Mouse (Mus musculus) midbrain, embryonic 10.5 days (tissue): Measurements from ENCODE around the gene Plekhg2. TPM values are rescaled to one million over a fixed set of nuclear protein-coding genes. Genes with fewer than 3 reads are reported as not detected.

Source experiments
- DNase-seq: peaks from one replicate; pipeline ENCODE4 v3.0.0-alpha.2; 2017; ENCODE audit warnings: low spot score
- H3K27ac ChIP-seq: fragments of 300-500 bp; sonication (generic); replicated peaks from 2 replicates; pipeline ENCODE4 v1.5.1; 2016; ENCODE audit warnings: mild to moderate bottlenecking
- H3K27me3 ChIP-seq: fragments of 300-500 bp; sonication (generic); 2 replicates; pipeline ENCODE4 v1.6.1; 2016; ENCODE audit warnings: low read depth, mild to moderate bottlenecking; ENCODE audit not compliant: poor library complexity, severe bottlenecking
- H3K36me3 ChIP-seq: fragments of 300-500 bp; sonication (generic); 2 replicates; pipeline ENCODE4 v1.6.1; 2016; ENCODE audit warnings: mild to moderate bottlenecking, moderate library complexity
- H3K4me1 ChIP-seq: fragments of 300-500 bp; sonication (generic); 2 replicates; pipeline ENCODE4 v1.6.1; 2016
- H3K4me3 ChIP-seq: fragments of 300-500 bp; sonication (generic); 2 replicates; pipeline ENCODE4 v1.5.1; 2016; ENCODE audit warnings: mild to moderate bottlenecking, moderate library complexity
- H3K9me3 ChIP-seq: fragments of 300-500 bp; sonication (generic); replicated peaks from 2 replicates; pipeline ENCODE4 v1.6.1; 2016; ENCODE audit warnings: mild to moderate bottlenecking
- WGBS: fragments of 180-500 bp; shearing (Covaris S2); methylation state at CpG from one replicate; pipeline ENCODE4 v1.1.7; 2016; 5-methylcytosine and 5-hydroxymethylcytosine counted together
- polyA plus RNA-seq: library from polyadenylated mRNA; unstranded; fragments of >200 nt; fragmentation: Nextera tagmentation; extraction: Ambion mirVana; gene quantifications from 2 replicates; pipeline ENCODE4 v1.2.1, GENCODE M21; 2016

Plekhg2 gene
- polyA plus RNA-seq, 1 experiment from 2014 or later = 69.7 TPM

DNA sequence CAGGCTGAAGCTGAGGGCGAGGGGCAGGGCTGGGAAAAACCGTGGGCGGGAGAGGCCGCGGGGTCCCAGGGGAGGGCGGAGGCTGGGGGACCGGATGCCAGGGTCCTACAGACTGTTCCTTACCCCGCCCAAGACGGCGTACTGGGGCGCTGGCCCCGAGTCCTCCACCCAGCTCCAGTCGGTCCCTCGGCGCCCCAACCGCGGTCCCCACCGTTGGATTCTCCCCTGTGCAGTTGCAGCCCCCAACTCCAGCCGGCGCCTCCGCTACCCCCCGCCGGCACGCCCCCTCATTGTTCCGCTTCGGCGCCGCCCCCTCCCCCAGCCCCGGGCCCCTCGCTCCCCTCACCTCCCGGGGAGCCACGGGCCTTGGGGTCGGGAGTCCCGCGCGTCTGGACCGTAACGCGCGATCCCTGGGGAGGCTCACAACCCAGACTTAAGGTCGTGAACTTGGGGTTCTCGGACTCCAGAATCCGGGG, 847 bp downstream of the Plekhg2 start:
- Histone ChIP-seq H3K4me1 (peaks cover 52% of the 10 kb centered on the region), H3K9me3 (no peaks in the 10 kb centered on the region), H3K4me3 (peak overlapping the region; percentile 90), H3K27me3 (no peaks in the 10 kb centered on the region), H3K36me3 (peaks cover 41% of the 10 kb centered on the region), H3K27ac (peak overlapping the region; percentile 94)
- under 1% methylated on average over 43 of the region's 43 CpGs for WGBS
- DNase-seq = peak; percentile 71

DNA sequence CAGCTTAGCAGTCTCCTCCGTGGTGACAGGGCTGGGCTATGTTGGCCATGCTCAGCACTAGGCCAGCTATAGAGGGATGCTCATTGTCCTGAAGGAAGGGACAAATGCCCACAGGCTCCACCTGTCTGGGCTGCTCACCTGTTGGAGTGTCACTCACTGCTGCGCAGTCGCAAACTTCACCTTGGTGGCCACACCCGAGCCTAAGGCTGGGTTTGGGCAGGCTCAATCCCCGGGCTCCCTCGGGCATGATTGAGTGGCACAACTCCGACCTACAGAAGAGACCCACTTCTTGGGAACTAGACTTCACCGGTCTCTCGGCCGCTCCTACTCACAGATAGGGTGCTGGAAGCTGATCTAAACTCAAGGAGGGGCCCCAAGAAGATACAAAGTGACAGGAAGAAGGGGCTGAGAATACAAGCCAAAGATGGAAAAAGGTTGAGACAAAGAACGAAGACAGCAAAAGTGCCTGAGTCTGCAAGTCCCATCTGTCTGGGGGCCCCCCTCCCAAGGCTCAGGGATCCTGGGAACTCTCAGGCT, 1.4 kb downstream of the Plekhg2 start:
- Histone ChIP-seq H3K36me3 (peaks cover 46% of the 10 kb centered on the region), H3K27ac (peak overlapping the region; percentile 94), H3K9me3 (no peaks in the 10 kb centered on the region), H3K27me3 (no peaks in the 10 kb centered on the region), H3K4me3 (peak overlapping the region; percentile 90), H3K4me1 (peaks cover 47% of the 10 kb centered on the region)
- DNase-seq = no peak
- WGBS = 12% methylated on average over 11 of the region's 11 CpGs

DNA sequence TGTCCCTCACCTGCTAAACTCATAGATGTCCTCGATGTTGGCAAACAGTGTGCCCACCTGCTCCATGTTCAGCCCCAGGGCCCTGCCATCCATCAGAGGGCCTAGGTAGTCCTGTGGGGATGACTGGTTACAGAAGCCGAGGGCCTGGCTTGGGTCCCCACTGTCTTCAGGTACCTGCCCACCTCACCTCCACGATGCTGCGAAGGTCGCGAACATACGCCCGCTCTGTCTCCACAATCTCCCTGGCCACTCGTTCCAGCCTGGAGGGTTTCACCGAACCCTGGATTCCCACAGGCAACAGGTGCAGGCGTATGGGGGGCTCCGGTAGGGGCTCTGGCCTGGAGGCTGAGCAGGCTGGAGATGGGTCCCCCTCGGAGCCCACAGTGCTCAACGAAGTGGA, 2.3 kb downstream of the Plekhg2 start:
- H3K4me1 ChIP-seq = peaks cover 37% of the 10 kb centered on the region
- 95% methylated on average over 14 of the region's 14 CpGs for WGBS
- H3K4me3 ChIP-seq = peak overlapping the region; percentile 90
- no peaks in the 10 kb centered on the region for H3K9me3 ChIP-seq
- no peak for DNase-seq
- H3K27ac ChIP-seq = peak overlapping the region; percentile 94
- no peaks in the 10 kb centered on the region for H3K27me3 ChIP-seq
- H3K36me3 ChIP-seq = peaks cover 56% of the 10 kb centered on the region

DNA sequence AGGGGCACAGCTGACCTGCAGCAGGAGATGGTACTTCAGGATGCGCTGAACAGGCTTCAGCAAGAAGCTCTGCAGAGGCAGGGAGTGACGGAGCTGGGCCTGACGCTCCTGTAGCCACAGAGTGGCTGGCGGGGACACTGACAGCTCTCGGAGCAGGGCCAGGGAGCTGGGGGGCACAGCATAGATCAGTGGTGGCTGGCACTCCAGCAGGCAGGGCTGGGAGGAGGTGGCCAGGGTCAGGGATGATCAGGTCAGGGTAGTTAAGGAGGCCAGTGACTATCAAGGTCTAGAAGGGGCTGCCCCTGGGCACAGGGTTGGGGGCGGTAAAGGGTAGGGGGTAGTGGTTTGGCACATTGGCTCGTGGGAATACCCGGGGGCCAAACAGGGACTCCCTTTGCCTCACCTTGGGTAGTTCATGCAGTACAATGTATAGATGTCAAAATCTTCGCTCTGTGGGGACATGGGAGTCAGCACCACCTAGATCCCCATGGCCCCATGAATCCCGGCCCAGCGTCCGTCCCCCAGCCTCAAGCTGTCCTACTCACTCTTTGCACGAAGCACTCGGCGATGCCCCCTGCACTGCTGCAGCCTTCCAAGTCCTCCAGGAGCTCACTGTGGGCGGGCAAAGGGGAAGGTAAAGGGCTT, 4.0 kb downstream of the Plekhg2 start:
- Histone ChIP-seq H3K36me3 (peaks cover 73% of the 10 kb centered on the region), H3K4me3 (no peak overlapping the region)
- 88% methylated on average over 16 of the region's 16 CpGs for WGBS

DNA sequence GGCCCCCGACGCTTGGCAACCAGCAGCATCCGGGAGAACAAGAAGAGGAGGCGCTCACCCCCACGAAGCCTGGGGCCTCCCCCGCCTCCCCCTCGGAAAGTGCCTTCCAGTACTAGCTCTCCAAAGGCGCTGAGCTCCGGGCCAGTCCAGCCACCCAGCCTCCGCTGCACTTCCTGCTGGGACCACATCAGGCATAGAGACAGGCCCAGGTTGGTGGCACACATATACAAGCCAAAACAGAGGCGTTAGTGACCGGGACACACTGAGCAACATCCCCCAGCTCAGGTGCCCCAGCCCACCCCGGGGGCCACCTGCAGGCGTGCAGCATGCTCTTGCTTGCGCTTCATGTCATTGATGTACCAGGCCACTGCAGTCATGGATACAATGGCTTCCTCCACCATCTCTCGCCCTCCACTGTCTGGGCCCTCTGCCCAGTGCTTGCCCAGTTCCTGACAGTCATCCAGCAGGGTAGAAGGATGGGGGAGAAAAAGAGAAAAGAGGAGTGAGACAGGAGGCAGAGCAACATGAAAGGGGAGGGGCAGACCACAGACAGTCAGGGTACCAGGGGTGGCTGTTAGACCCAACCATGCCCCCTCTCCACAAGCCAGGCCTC, 4.6 kb downstream of the Plekhg2 start:
- peaks cover 27% of the 10 kb centered on the region for H3K4me1 ChIP-seq
- 93% methylated on average over 16 of the region's 16 CpGs for WGBS
- no peaks in the 10 kb centered on the region for H3K9me3 ChIP-seq
- H3K27ac ChIP-seq = no peak overlapping the region
- H3K4me3 ChIP-seq = 0 out of 2 replicates have a peak overlapping the region, but pooled peaks have one; percentile 6
- no peaks in the 10 kb centered on the region for H3K27me3 ChIP-seq
- no peak for DNase-seq
- peaks cover 79% of the 10 kb centered on the region for H3K36me3 ChIP-seq

More for the DNA sequence above, 4.0 kb downstream of the Plekhg2 start:
- no peaks in the 10 kb centered on the region for H3K27me3 ChIP-seq
- no peak overlapping the region for H3K27ac ChIP-seq
- no peaks in the 10 kb centered on the region for H3K9me3 ChIP-seq
- no peak for DNase-seq
- H3K4me1 ChIP-seq = peaks cover 27% of the 10 kb centered on the region

DNA sequence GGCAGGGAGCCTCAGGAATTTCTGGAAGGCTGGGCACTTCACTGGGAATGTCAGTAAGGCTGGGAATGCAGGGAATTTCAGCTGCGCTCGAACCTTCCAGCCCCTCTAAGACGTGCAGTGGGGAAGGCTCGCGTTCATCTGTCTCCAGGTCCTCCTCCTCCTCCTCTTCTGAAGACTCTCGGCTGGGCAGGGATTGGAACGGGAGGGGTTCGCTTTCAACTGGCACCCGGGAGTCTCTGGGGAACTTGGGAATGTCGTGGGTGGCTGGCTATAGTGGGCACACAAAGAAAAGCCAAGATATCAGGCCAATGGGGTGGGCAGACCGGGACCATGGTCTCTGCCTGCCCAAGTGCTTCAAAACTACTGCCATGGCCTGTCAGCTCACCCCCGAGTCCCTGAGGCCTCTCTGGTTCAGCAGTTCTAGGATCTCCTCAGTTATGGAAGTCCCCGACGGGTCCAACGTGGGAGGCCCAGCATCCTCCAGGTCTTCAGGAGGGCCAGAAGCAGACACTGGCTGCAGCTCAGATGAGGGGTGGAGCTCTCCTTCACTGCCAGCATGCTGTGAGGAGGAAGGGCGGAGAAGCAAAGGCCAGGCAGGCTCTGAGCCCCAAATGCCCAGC, 9.8 kb downstream of the Plekhg2 start:
- no peak overlapping the region for H3K4me3 ChIP-seq
- no peak overlapping the region for H3K27ac ChIP-seq
- no peak for DNase-seq
- H3K36me3 ChIP-seq = peaks cover 89% of the 10 kb centered on the region
- H3K9me3 ChIP-seq = peaks cover 7% of the 10 kb centered on the region
- no peaks in the 10 kb centered on the region for H3K27me3 ChIP-seq
- WGBS = 88% methylated on average over 16 of the region's 16 CpGs
- peaks cover 24% of the 10 kb centered on the region for H3K4me1 ChIP-seq

DNA sequence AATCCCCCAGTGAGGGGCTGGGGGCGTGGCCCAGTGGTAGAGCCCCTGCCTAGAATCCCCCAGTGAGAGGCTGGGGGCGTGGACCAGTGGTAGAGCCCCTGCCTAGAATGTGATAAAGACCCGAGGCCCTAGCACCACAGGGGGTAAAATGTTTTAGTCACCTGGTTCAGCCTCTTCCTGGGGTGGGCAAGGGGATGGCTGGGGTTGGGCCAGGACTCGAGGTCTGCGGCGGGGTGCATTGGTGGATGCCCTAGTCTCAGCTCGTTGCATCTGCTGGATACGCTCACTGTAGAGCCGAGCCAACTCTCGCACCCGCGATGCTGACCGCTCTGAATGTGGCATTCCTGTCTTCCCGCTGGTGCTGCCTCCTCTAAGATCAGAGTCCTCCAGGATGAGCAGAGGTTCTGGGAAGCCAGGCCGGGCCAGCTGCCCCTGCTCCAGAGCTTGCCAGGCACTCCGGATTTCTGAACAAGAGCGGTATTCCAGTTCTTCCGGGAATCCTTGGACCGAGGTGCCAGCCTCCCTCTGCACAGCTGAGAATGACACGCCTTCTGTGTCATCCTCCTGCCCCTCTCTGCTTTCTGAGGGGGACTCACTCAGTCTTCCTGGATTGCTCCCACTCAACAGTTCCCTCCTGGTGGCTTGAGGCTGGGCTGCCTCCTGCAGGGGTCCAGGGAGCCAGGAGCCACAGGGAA, 10.6 kb downstream of the Plekhg2 start:
- Histone ChIP-seq H3K4me3 (no peak overlapping the region), H3K27ac (no peak overlapping the region), H3K36me3 (peaks cover 81% of the 10 kb centered on the region), H3K9me3 (peaks cover 7% of the 10 kb centered on the region), H3K27me3 (no peaks in the 10 kb centered on the region), H3K4me1 (peaks cover 31% of the 10 kb centered on the region)
- DNase-seq = no peak
- WGBS = 96% methylated on average over 20 of the region's 20 CpGs

DNA sequence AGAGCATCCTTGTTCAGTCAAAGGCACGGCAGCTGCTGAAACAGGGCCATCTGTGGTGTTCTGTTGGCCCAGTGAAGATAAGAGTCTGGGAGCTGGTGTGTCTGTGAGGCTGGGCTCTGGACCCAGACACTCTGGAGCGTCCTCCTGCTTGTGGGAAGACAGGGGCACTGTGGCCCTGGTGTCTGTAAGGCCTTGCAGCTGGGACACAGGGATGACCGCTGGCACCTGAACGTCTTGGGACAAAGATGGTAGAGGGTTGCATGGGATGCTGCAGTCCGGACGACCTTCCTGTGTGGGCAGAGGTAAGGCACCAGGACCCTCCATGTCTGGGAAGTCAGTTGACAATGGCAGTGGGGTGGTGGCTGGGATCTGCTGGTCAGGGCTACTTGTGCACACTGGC, 12.1 kb downstream of the Plekhg2 start:
- WGBS = 93% methylated on average over 6 of the region's 6 CpGs
- H3K4me1 ChIP-seq = peaks cover 37% of the 10 kb centered on the region

DNA sequence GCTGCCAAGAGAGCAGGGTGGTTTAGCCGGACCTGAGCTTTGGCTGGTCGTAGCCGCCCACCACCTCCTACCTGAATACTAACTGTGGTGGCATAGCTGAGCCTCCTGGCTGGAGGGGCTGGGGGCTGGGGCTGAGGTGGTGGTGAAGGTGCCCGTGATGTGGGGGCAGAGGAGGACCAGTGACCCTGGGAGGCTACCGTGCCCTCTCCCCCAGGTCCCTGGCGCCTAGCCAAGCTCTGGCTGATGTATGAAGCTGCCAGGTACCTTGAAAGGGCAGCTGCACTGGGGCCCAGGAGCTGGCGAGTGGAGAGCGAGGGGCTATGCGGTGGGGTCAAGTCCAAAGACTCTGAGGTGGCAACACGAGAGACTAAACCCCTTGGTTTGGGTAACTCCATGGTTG, 12.5 kb downstream of the Plekhg2 start:
- peaks cover 68% of the 10 kb centered on the region for H3K36me3 ChIP-seq
- DNase-seq = no peak
- WGBS = 94% methylated on average over 10 of the region's 10 CpGs

More for the DNA sequence above, 12.1 kb downstream of the Plekhg2 start:
- Histone ChIP-seq H3K9me3 (peaks cover 7% of the 10 kb centered on the region), H3K36me3 (peaks cover 68% of the 10 kb centered on the region), H3K4me3 (0 out of 2 replicates have a peak overlapping the region, but pooled peaks have one; percentile 11), H3K27ac (no peak overlapping the region), H3K27me3 (no peaks in the 10 kb centered on the region)
- no peak for DNase-seq

DNA sequence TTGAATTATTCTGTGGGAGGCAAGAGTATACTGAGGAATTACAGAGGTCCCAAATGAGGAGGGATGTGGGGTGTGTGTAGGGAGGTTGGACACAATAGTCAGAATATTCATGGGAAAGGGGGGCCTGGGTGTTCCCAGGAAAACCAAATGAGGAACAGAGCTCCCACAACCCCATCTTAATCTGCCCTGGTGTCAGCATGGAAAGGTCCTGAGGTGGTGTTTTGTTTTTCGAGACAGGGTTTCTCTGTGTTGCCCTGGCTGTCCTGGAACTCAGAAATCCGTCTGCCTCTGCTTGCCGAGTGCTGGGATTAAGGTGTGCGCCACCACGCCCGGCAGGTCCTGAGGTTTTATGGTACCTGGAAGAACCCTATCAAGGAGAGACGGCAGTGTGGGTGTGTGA, 14.0 kb downstream of the Plekhg2 start:
- peak overlapping the region; percentile 74 for H3K27ac ChIP-seq
- H3K36me3 ChIP-seq = peaks cover 68% of the 10 kb centered on the region
- H3K27me3 ChIP-seq = no peaks in the 10 kb centered on the region

More for the DNA sequence above, 12.5 kb downstream of the Plekhg2 start:
- Histone ChIP-seq H3K27me3 (no peaks in the 10 kb centered on the region), H3K4me3 (0 out of 2 replicates have a peak overlapping the region, but pooled peaks have one; percentile 11), H3K27ac (no peak overlapping the region), H3K4me1 (peaks cover 37% of the 10 kb centered on the region), H3K9me3 (peaks cover 7% of the 10 kb centered on the region)

DNA sequence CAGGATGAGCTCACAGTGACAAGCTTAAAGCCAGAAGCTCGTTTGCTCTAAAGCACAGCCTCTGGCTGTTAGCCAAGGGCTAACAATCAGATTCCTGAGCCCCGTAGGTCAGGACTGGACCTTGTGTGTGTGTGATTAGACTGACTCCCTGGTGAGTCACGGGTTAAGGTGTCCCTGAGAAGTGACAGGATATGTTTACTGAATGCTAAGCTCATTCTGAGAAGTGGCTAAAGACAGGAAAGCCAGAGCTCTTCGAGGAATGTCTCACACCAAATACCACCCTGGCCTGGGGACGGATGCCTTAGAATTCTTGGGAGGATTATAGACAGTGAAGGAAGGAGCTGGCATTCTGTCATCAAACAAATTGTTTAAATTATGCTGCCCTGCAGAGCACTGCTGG, 14.4 kb downstream of the Plekhg2 start:
- H3K27ac ChIP-seq = peak overlapping the region; percentile 74
- no peaks in the 10 kb centered on the region for H3K27me3 ChIP-seq
- peak overlapping the region; percentile 29 for H3K4me3 ChIP-seq
- peaks cover 7% of the 10 kb centered on the region for H3K9me3 ChIP-seq
- DNase-seq = no peak
- 5% methylated on average over 5 of the region's 5 CpGs for WGBS
- H3K4me1 ChIP-seq = peaks cover 37% of the 10 kb centered on the region
- peaks cover 68% of the 10 kb centered on the region for H3K36me3 ChIP-seq

More for the DNA sequence above, 14.0 kb downstream of the Plekhg2 start:
- peaks cover 37% of the 10 kb centered on the region for H3K4me1 ChIP-seq
- H3K9me3 ChIP-seq = peaks cover 7% of the 10 kb centered on the region
- H3K4me3 ChIP-seq = peak overlapping the region; percentile 29; the same call in 1 of the 2 replicates
- no peak for DNase-seq
- WGBS = 54% methylated on average over 7 of the region's 7 CpGs

DNA sequence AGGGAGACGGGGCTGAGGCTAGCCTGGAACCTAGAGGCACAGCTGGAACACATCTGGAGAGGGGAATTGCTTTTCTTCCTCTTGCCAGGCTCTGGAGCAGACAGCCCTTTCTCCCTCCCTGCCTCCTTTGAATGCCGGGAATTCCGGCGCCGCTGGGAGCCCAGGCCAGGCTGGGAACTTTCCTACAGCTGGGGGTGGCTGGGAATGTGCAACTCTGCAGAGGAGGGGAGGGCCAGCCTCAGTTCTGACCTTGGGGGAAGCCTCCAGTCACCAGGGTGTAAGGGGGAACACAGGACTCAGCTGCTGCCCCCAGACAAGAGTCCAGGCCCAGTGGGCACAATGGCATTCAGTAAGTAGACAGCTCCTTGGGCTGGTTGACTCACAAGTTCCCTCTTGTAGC, 15.4 kb downstream of the Plekhg2 start:
- WGBS = 1% methylated on average over 4 of the region's 5 CpGs
- peak overlapping the region; percentile 74 for H3K27ac ChIP-seq
- peaks cover 40% of the 10 kb centered on the region for H3K4me1 ChIP-seq
- peaks cover 68% of the 10 kb centered on the region for H3K36me3 ChIP-seq
- no peaks in the 10 kb centered on the region for H3K27me3 ChIP-seq
- H3K9me3 ChIP-seq = peaks cover 6% of the 10 kb centered on the region
- H3K4me3 ChIP-seq = peak overlapping the region; percentile 7; the same call in 1 of the 2 replicates
- peak; percentile 62 for DNase-seq
